Mouse (Mus musculus) cortical plate, adult 2 months (tissue): ENCODE measurements around the gene Tank. TPM values are rescaled to one million over a fixed set of nuclear protein-coding genes. Genes with fewer than 3 reads are reported as not detected.

Experiments
- H3K27ac ChIP-seq: fragments of 200-500 bp; 2 replicates; pipeline ENCODE4 v1.5.1; 2012; ENCODE audit warnings: low read length, control low read depth, inconsistent platforms; ENCODE audit not compliant: insufficient read depth
- H3K4me1 ChIP-seq: fragments of 200-500 bp; 2 replicates; pipeline ENCODE4 v1.6.1; 2011; ENCODE audit warnings: low read length; ENCODE audit not compliant: control insufficient read depth, insufficient read depth
- H3K4me3 ChIP-seq: fragments of 200-500 bp; 2 replicates; pipeline ENCODE4 v1.5.1; 2011; ENCODE audit warnings: mild to moderate bottlenecking, low read length, control low read depth; ENCODE audit not compliant: insufficient read depth
- CTCF ChIP-seq: fragments of 200-500 bp; IDR thresholded peaks from 2 replicates; pipeline ENCODE4 v1.5.1; 2011; ENCODE audit warnings: mild to moderate bottlenecking, control low read depth, low read length; ENCODE audit not compliant: insufficient read depth; ENCODE audit errors: extremely low read depth
- POLR2A ChIP-seq: fragments of 200-500 bp; IDR thresholded peaks from 2 replicates; pipeline ENCODE4 v1.6.1; 2011; ENCODE audit warnings: mild to moderate bottlenecking, low read length, control low read depth; ENCODE audit not compliant: insufficient read depth; ENCODE audit errors: extremely low read depth
- polyA plus RNA-seq: library from polyadenylated mRNA; depleted of rRNA; stranded (reverse); fragments of >200 nt; gene quantifications from 2 replicates; pipeline ENCODE4 v1.2.3, GENCODE M21; 2012

The Tank gene
- polyA plus RNA-seq, 1 experiment = 37.5 TPM

- TF ChIP-seq CTCF (no peak), POLR2A (peak; percentile 79)
- Histone ChIP-seq H3K4me3 (peak overlapping the region; percentile 71), H3K4me1 (no peaks in the 10 kb centered on the region), H3K27ac (peak overlapping the region; percentile 38)
Observed at GRCm38 (mm10) chr2:61593030-61593811, 14.8 kb downstream of the Tank start.

GRCm38 (mm10) chr2:61593871-61594304 lies 15.5 kb downstream of the Tank start:
- TF ChIP-seq CTCF (no peak), POLR2A (no peak)
- peak overlapping the region; percentile 71 for H3K4me3 ChIP-seq
- H3K4me1 ChIP-seq = no peaks in the 10 kb centered on the region
- peak overlapping the region; percentile 38; the same call in 1 of the 2 replicates for H3K27ac ChIP-seq

- Histone ChIP-seq H3K27ac (no peak overlapping the region), H3K4me1 (no peaks in the 10 kb centered on the region), H3K4me3 (no peak overlapping the region)
- no peak for TF ChIP-seq POLR2A
- TF ChIP-seq CTCF = no peak
Observed at GRCm38 (mm10) chr2:61599730-61600129, 21.3 kb downstream of the Tank start.

GRCm38 (mm10) chr2:61603461-61603860 lies 25.1 kb downstream of the Tank start:
- Histone ChIP-seq H3K4me3 (no peak overlapping the region), H3K4me1 (no peaks in the 10 kb centered on the region), H3K27ac (no peak overlapping the region)
- TF ChIP-seq CTCF (no peak), POLR2A (no peak)

GRCm38 (mm10) chr2:61606942-61607341 lies 28.6 kb downstream of the Tank start:
- TF ChIP-seq POLR2A (no peak), CTCF (no peak)
- no peaks in the 10 kb centered on the region for H3K4me1 ChIP-seq
- H3K4me3 ChIP-seq = no peak overlapping the region
- H3K27ac ChIP-seq = no peak overlapping the region

GRCm38 (mm10) chr2:61623996-61624395 lies 45.6 kb downstream of the Tank start:
- no peak overlapping the region for H3K27ac ChIP-seq
- no peaks in the 10 kb centered on the region for H3K4me1 ChIP-seq
- no peak overlapping the region for H3K4me3 ChIP-seq
- TF ChIP-seq CTCF = no peak
- no peak for TF ChIP-seq POLR2A

GRCm38 (mm10) chr2:61630864-61631555 lies 52.6 kb downstream of the Tank start:
- no peaks in the 10 kb centered on the region for H3K4me1 ChIP-seq
- H3K4me3 ChIP-seq = no peak overlapping the region
- TF ChIP-seq POLR2A = no peak
- no peak for TF ChIP-seq CTCF
- H3K27ac ChIP-seq = no peak overlapping the region

- no peak overlapping the region for H3K27ac ChIP-seq
- TF ChIP-seq CTCF (no peak), POLR2A (no peak)
- H3K4me3 ChIP-seq = no peak overlapping the region
- H3K4me1 ChIP-seq = no peaks in the 10 kb centered on the region
Observed at GRCm38 (mm10) chr2:61635099-61635498, 56.7 kb downstream of the Tank start.

- Histone ChIP-seq H3K27ac (no peak overlapping the region), H3K4me3 (no peak overlapping the region), H3K4me1 (no peaks in the 10 kb centered on the region)
- TF ChIP-seq CTCF = no peak
- no peak for TF ChIP-seq POLR2A
Observed at GRCm38 (mm10) chr2:61638182-61638581, 59.8 kb downstream of the Tank start.

GRCm38 (mm10) chr2:61642452-61643368 lies 64.3 kb downstream of the Tank start:
- H3K27ac ChIP-seq = no peak overlapping the region
- H3K4me1 ChIP-seq = no peaks in the 10 kb centered on the region
- TF ChIP-seq CTCF = peak; percentile 71
- TF ChIP-seq POLR2A = no peak
- no peak overlapping the region for H3K4me3 ChIP-seq
